Mouse (Mus musculus): ENCODE data around the gene Arhgef7. TPM values are rescaled to one million over a fixed set of nuclear protein-coding genes. Genes with fewer than 3 reads are reported as not detected.
A peak's percentile ranks its signal among the peaks of the same experiment; 100 is the strongest.

Arhgef7 gene
- 20.5 and 20.6 TPM in 2 replicates for total RNA-seq (2017)

DNA sequence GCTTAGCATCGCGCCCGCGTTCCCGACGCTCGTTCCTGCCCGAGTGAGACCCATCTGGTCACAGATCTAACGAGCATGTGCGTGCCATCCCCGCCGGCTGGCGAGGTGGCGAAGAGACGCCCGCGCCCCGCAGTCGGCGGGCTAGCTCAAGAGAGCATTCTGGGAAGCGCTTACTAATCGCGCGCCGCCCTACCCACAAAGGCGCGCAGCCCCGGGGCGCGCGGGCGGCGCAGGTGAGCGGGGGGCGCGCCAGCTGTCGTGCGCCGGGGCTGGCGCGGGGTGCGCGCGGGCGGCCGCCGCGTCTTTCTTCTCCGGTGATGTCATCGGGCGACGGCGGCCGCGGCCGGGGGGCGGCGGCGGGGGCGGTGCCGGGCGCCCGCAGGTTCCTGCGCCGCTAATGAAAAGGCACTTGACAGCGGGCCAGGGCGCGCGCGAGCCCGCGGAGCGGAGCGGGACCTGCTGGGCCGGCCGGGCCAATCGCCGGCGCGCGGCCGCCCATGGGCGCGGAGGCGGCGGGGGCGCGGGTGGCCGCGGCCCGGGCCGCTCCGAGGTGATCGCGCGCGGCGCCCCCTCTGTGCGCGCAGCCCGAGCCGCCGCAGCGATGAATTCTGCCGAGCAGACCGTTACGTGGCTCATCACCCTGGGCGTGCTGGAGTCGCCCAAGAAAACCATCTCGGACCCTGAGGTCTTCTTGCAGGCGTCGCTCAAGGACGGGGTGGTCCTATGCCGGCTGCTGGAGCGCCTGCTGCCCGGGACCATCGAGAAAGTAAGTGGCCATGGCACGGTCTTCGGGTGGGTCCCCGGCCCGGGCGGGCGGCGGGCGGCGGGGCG is at the start of gene Arhgef7:
Gene Arhgef7, plus strand, starts transcription at position 71 of the 831 bp plus-strand sequence.
- no peak for ATAC-seq (replicated peaks; ENCODE audit: low read depth, poor library complexity, severe bottlenecking)

DNA sequence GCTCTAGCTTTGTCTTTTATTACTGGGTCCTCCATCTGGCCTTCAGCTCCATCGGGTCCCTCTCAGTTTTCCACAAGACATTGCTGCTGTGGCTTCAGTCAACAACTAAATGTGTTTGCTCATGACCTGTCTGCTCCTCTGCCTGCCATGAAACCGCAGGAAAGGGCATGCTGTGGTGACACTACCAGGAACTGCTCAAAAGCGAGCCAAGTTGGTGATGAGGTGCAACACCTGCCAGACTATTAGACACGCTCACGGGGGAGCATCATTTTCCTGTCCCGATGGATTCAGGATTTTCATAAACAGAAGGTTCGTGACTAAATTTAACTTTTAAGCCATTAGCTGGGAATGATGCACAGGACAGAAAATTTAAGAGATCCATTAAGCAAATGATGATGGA is 43.0 kb upstream of the Arhgef7 start:
- ATAC-seq (replicated peaks; ENCODE audit: low read depth, poor library complexity, severe bottlenecking): no peak

DNA sequence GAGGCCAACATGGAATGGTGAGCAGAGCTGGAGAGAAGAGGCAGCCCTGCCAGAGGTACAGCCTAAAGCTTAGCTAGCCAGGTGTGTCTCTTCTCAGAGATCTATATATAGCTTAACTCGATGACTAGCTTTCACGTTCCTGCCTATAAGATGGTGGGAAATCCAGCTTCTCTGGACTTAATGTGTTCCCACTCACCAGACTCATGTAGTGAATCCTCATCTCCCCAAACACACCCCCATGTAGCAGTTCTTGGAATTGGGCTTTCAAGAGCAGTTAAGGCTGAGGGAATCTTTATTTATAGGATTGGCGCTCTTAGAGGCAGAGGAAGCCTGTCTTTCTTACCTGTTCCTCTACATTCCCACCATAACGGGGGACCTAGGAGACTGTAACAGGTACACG is 40.3 kb upstream of the Arhgef7 start:
- no peak for ATAC-seq (replicated peaks; ENCODE audit: low read depth, poor library complexity, severe bottlenecking)

DNA sequence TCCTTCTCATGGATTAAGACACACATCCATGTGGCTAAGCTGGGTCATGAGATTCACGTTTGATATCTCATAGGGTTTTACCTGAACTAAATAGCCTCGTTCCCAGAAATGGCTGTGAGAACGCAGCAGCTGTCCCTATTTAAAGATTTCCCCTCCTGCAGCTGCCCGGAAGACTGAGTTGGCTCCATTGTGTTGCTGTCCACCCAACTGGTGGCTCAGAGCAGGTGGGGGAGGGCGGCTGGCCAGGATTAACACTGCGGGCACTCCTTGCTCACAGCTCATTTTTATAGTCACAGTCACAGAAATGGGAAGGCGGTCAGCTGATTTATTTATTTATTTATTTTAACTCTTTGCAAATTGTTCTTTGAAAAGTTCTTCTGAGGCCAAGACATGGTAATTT is 37.6 kb upstream of the Arhgef7 start:
- no peak for ATAC-seq (replicated peaks; ENCODE audit: low read depth, poor library complexity, severe bottlenecking)

DNA sequence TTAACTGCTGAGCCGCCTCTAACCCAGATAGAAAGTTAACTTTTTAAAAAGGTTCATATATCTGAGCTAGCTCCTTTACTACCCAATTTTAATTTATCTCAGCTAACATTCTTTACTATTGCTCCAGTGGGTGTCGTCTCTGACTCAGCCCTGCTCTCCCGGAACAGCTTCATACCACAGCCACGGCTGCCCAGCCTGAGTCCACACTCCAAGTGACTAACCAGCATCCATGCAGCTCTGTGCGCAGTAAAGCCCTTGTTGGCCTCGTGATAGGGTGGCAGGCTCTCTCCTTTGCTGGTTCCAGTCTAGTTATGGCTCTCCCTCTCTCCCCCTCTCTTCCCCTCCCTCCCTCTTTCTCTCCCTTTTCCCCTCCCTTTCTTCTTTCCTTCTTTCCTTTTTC is 36.2 kb upstream of the Arhgef7 start:
- no peak for ATAC-seq (replicated peaks; ENCODE audit: low read depth, poor library complexity, severe bottlenecking)

DNA sequence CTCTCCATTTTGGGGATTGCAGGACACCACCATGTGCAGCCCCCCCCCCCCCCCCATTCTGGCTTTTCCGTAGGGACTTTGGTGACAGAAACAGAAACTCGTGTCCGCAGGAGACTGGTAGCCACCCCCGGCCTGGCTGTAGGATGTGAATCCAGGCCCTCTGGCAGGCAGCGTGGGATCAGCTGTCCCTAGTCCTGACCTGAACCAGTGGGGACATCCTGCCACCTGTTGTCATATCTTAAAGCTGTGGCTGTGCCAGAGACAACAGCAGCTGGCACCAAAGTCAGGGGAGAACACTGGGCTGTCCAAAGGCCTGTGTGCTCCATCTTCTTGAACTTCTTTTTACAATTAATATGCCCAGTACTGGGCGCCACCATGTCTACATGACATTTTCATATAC is 35.8 kb upstream of the Arhgef7 start:
- ATAC-seq (replicated peaks; ENCODE audit: low read depth, poor library complexity, severe bottlenecking): no peak

DNA sequence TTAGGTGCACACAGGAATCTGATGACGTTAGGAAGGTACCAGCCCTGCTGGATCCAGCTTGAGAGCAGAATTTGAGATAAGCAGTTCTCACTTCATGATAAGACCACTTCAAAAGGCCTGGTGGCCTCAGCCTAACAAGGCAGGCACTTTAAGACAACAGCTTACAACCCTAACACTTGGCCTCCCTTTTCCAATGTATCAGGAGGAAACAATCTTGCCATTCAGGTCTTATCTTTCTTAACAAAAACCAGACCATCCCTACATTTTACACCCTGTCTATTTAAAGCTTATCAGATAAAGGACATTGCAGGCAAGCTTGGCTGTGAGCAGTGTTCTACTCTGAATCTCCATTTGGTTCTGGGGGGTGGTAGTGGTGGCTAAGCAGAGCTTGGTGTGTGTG is 35.1 kb upstream of the Arhgef7 start:
- ATAC-seq (replicated peaks; ENCODE audit: low read depth, poor library complexity, severe bottlenecking): no peak

DNA sequence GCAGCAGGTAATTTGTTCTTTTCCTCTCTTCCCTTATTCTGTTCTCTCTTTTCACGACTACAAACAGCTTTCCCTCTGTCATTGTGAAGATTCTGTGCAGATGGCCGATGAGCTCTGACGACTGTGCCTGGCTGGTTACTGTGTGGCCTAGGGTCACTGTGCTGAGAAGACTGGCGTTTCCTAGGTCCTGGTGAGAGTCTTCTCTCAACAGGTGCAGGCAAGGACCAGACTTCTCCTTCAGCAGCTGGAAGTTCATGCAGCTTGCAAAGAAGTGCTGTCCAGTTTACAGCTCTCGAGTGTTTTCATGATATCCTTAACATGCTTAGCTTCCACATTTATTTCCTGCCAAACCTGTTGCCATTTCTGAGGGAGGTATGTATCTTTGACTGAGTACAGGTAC is 33.5 kb upstream of the Arhgef7 start:
- no peak for ATAC-seq (replicated peaks; ENCODE audit: low read depth, poor library complexity, severe bottlenecking)

DNA sequence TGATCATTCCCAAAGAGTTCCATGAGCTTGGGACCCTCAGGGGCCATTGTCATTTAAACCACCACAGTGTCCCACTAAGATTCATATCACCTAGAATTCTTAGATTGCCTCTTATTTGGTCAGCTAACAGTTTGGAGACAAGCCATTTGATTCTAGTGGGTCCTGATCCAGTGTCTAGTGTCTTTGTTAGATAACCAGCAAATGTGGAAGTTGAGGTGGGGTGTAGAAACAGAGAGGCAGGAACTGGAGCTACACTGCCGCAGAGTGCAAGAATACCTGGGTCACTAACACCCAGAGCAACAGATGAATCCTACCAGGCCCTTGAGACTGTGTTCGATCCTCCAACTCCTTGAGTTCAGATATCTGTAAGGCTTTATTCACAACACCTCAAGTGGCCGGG is 31.3 kb upstream of the Arhgef7 start:
- no peak for ATAC-seq (replicated peaks; ENCODE audit: low read depth, poor library complexity, severe bottlenecking)

DNA sequence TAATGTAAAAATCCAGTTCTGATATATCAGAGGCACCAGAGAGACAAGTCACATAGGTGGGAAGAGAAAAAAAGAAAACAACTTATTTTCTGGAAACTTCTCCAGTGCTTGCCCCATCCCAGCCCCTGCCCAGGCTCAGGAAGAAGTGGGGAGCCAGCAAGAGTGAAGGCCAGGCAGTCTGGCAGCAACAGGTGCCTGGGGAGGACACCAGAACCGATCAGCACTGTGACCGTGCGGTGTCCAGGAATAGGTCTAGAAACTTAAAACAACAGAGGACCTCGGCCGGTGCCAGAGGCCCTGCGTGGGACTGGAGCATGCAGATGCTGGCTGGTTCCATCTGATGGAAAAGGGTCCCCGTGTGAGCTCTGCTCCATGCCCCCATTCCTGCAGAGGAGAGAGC is 30.1 kb upstream of the Arhgef7 start:
- no peak for ATAC-seq (replicated peaks; ENCODE audit: low read depth, poor library complexity, severe bottlenecking)

DNA sequence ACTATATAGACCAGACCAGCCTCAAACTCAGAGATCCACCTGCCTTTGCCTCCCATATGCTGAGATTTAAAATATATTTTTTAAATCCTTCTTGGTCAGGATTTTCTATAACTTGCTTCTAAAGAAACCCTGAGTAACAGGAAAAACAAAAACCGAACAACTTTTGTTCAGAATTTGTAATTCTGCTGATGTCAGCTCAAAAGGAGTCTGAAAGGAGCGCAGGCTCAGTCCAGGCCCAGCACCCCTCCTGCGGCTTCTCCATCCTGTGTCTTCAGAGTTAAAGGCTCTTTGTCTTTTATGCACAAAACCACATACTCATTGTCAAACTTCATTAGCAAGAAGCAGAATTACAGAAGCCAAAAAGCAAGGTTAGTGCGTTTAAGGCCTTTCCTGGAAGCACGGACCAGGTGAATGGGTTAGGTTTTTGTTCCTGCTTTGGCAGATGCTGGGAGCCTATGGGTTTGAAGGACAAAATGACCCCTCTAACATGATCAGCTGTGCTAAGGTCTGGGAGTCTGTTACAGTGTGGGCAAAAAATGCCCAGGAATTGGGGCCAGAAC is 28.0 kb upstream of the Arhgef7 start:
- no peak for ATAC-seq (replicated peaks; ENCODE audit: low read depth, poor library complexity, severe bottlenecking)

DNA sequence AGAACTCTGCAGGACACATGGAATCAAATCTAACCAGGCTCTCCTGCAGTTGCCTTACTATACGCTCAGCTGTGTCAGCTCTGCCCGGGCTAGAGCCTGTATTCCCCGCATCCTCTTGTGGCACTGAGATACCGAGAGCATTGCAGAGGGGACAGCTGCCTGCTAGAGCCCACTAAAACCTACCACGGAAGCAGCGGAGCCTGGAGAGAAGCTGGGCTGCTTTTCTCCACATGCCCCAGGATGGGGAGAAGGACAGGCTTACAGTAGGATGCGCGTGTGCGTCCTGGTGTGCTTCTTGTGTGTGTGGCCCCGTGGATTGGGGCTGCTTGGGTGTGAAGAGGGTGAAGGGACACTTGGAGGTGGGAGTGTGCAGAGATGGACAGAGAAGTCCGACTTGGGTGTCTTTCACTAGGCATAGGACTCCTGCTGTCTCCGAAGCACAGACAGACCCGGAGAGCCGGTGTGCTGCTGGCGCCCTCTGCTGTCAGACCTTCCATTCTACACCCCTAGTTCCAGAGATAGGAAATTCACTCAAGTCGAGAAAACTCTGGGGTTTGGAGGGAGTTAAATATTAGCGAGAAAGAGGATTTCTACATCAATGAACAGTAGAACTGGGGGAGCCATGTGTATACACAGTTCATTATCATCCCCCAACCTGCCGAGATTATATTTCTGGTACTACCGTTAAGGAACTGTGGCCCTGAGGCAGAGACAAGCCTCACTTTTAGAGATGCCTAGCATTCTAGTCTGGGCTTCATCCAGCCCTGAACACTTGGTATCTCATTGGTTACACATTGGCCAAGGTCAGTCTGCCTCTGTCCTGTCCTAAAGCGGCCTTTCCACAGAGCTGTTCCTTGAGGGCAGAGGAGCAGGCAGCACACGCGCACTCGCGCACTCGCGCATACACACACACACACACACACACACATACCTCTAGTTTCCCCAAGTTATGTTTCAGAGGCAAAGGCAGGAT is 27.2 kb upstream of the Arhgef7 start:
- ATAC-seq (replicated peaks; ENCODE audit: low read depth, poor library complexity, severe bottlenecking): peak; percentile 92

DNA sequence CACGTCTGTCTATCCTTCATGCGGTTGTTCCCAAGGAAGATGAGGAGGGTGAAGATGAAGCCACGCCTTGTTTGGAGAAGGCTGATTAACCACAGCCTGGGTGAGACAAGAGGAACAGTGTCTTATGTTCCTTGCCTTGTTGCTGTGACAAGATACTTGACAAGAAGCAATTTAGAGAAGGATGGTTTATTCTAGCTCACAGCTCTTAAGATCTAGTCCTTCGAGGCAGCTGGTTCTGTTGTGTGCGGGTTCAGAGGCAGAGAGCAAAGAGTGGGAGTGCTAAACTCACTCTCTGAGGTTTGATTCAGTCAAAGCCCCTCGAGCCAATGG is 26.5 kb upstream of the Arhgef7 start, which contains the start of gene 1700016D06Rik:
Gene 1700016D06Rik, minus strand, starts transcription at position 31 of the 330 bp plus-strand sequence.
- no peak for ATAC-seq (replicated peaks; ENCODE audit: low read depth, poor library complexity, severe bottlenecking)

DNA sequence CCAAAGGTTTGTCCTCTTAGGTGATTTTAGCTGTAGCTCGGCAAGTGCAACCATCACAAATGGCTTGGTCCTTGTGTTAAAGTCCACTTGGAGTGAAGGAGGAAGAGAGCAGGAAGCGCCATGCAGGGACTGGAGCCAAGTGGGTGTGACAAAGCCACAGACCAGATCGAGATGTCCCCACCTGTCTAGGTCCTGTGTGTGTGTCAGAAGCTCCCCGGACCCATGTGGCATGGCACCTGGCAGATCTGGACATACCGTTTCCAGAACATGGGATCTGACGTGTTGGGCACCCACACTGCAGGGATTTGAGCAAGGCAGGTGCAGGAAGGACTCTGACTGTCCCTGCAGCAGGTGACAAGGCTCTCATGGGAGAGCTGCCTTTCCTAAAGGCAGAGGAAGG is 26.1 kb upstream of the Arhgef7 start:
- no peak for ATAC-seq (replicated peaks; ENCODE audit: low read depth, poor library complexity, severe bottlenecking)

DNA sequence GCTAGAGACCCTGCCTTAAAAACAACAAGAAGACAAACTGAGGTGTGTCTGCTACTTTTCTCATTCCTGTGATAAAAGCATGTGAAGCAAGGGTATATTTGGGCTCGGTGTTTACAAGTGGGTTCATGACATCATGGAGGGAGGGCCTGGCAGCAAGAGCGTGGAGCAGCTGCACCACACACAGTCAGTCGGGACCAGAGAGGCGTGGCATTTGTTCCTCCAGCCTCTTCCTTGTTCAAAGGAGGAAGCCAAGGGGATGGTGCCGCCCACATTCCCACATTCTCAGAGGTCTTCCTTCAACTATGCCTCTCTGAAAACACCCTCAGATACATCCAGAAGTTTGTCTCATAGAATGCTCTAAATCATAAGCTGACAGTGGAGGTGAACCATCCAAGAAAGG is 23.7 kb upstream of the Arhgef7 start:
- ATAC-seq (replicated peaks; ENCODE audit: low read depth, poor library complexity, severe bottlenecking): no peak

DNA sequence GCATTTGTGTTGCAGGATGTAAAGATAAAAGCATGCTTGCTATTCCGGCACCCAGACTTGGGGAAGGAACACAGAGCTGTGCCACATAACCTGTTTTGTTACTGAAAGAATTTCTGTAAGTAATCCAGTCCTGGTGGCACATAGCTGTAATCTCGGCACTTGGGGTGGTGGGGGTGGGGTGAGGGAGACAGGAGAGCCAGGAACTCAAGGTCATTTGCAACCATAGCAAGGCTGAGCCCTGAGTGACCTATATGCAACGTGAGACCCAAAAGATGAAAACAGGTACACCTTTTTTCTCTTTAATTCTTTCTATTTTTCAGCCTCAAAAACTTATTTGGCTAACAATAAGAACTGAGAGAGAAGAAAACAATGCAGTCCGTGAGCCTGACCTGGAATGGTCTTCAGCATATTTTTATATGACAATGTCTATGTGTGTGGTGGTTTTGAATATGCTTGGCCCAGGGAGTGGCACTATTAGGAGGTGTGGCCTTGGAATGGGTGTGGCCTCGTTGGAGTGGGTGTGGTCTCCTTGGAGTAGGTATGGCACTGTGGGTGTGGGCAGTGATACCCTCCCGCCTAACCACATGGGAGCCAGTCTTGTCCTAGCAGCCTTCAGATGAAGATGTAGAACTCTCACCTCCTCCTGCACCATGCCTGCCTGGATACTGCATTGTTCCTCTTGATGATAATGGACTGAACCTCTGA is 22.7 kb upstream of the Arhgef7 start:
- ATAC-seq (replicated peaks; ENCODE audit: low read depth, poor library complexity, severe bottlenecking): no peak

DNA sequence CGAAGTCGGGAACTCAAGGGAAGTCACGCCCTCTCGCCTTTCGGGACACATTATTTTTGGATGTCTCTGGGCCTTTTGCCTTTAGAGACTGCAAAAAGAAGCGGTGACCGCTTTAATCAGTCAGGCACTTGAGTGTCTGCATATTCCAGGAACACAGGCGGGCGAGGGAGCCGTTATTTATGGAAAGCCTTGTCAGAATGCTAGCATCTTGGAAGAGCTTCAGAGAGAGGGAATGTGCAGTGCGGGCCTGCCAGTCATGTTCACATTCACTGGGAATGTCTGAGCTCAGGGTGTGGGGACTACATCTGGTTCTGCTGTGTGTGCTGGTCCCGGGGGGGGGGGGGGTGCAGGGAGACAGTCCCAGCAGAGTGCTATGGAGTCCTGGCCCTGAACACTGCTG is 21.7 kb upstream of the Arhgef7 start:
- no peak for ATAC-seq (replicated peaks; ENCODE audit: low read depth, poor library complexity, severe bottlenecking)

DNA sequence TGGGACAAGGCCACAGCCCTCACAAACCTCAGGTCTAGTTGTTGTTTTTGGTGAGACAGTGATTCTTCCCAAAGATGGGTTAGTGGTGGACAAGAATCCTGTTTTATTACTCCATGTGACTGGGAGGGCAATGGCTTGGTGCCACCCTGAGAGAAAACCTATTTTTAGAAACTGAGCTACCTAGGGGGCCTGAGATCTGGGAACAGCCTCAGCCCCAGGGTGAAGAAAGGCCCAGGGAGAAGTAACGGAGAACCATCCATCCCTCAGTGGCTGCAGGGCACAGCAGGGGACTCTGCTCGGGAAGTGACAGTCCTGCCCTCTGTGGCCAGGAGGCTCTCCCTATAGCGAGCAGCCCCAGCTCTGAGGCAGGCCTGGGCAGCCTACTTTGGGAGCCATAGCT is 19.8 kb upstream of the Arhgef7 start:
- ATAC-seq (replicated peaks; ENCODE audit: low read depth, poor library complexity, severe bottlenecking): no peak

DNA sequence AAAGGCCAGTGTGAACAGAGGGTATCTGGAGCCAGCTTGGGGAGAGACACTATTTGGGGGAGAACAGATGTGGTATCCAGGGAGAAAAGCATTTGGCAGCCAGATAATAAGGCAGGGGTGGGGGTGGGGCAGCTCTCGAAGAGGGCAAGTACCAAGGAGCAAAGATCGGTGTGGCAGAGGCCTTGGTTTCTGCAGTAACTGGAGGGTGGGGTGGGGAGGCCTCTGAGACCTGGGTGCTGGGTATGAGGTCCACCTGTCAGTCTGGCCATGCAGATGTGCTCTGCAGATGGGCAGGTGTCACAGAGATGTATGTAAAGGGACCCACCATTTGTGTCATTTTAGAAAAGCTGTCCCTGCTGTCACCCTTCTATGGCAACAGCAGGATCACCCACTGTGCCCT is 18.7 kb upstream of the Arhgef7 start:
- no peak for ATAC-seq (replicated peaks; ENCODE audit: low read depth, poor library complexity, severe bottlenecking)

DNA sequence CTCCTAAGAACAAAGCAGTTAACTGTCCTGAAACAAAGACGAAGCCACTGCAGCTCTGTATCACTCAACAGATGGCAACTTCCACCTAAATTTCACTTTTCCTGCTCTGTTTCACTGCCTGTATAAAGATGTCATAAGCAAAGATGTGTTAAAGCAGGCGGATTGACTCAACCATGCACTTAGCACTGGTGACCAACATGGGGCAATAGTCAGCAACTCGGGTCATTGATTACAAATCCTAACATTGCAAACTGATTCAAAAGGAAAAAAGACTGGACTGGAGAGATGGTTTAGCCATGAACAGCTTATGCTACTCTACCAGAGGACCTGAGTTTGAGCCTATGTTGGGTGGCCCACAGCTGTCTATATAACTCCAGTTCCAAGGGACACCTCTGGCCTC is 18.0 kb upstream of the Arhgef7 start:
- no peak for ATAC-seq (replicated peaks; ENCODE audit: low read depth, poor library complexity, severe bottlenecking)

All from common myeloid progenitor, adult 5-6 weeks (primary cell).